Mouse (Mus musculus): Measurements from ENCODE around the gene Depdc7.

Gene Depdc7

GRCm38 (mm10) chr2:104742741-104743064, at the start of gene Depdc7:
Depdc7 (minus strand) TSS chr2:104742878.
- DNase-seq (ENCODE audit: low spot score): peak; percentile 81

- DNase-seq (ENCODE audit: low spot score): peak; percentile 47
Observed at GRCm38 (mm10) chr2:104774763-104775162, 32.1 kb upstream of the Depdc7 start.

- DNase-seq (ENCODE audit: low spot score): no peak
Observed at GRCm38 (mm10) chr2:104768697-104769096, 26.0 kb upstream of the Depdc7 start.

DNA sequence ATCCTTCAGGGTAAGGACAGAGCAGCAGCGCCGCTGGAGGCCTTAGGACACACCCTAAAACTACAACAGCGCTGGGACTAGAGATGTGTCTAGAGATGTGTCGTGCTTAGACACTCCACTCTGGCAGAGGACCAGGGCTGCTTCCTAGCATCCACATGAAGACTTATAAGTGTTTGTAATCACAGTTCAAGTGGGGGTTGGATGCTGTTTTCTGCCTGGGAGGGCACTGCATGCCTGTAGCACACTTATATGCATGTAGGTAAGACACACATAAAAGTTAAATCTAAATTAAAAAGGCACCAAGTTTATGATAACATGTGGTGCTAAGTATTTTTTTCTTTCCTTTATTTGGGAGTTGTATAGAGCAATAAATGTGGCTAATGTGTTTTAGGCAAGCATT, 21.3 kb upstream of the Depdc7 start:
- DNase-seq (ENCODE audit: low spot score): no peak

DNA sequence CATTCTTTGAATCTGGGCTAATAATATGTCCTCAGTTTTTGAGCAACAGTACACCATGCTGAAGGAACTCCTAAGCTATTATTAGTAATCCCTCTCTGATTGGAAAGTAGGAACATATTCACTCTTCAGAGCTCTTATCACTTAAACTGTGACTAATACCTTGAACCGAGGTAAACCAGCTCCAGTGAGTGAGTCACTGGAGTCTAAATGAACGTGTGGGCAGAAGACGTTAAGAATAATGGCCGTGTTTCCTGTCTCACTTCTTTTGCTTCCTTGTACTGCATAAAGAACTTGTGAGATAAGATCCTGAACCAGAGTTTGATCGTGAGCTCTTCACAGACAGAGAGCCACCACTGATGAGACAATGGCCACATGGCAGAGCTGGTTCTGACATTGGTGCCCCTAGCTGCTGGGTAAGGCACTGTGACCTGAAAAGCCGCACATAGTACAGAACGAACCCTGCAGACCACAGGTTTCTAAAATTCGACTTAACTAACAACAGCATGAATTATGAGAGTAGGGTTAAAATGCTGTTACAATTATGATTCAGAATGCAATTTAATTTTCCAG, 20.5 kb upstream of the Depdc7 start:
- DNase-seq (ENCODE audit: low spot score): no peak

DNA sequence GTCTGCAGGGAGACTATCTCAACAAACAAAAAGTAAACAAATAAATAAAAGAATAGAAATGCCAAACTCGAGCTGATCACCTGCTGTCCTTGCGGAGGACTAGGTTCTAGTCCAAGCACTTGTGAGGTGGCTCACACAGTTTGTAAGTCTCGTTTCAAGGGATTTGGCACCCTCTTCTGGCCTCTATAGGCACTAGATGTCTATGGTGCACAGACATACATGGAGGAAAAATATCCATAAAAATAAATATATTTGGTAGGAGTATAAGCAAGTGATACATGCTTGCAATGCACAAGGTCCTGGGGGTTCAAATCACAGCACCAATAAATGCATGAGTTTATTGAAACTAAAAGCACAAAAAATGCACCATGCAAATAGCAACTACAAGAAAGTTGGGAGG, 7.9 kb upstream of the Depdc7 start:
- peak; percentile 56 for DNase-seq (ENCODE audit: low spot score)

DNA sequence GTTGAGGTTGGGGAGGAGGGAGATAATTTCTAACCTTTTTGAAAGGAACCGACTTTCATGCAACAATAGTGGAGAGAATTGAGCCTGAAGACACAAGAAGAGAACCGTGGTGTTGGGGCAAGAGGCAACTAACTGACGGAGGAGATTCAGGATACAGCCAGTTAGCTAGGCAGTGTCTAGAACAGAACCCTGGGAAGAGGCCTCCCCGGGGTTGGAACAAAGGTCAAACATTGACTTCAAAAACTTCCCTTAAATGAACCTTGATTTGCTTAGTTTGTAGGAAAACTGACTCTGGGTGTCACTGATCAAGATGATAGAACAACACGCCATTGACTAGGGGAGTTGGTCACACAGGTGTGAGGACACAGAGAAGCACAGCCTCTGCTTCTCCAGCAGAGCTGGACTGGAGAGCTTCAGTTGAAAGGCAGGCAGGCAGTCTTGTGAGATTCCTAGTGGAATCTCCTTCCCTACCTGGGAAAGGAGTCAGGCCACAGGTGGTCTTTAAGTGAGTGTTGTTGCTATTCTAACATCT, 6.0 kb upstream of the Depdc7 start:
- no peak for DNase-seq (ENCODE audit: low spot score)

DNA sequence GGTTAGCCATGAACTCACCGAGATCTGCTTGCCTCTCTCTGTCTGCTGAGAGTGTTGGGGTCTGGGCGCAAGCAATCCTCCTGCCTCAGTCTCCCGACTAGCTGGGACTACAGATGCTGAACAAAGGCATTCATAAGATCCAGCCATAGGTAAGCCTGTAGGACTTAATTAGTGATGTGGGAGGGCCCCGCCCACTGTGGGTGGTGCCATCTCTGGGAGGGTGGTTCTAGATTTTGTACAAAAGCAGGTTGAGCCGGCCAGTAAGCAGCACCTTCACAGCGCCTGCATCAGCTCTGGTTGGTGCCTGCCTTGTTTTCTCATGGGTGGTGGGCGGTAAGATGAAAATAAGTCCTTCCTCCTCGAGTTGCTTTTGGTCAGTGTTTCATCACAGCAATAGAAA, 3.6 kb upstream of the Depdc7 start:
- DNase-seq (ENCODE audit: low spot score): no peak

DNA sequence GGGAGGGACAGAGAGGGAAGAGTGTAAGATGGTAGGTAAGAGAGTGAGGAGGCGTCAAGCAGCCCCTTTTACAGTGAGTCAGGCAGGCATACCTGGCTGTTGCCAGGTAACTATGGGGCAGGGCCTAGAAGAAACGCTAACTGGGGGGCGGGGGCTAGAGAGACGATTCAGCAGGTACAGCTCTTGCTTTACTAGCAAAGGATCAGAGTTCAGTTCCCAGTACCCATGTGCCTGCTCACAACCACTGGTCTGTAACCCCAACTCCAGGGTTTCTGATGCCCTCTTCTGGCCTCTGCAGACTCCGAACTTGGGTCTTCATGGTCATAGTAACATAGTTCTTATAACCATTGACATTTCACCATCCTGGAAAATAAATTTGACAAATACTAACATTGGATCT, 1.3 kb upstream of the Depdc7 start:
- DNase-seq (ENCODE audit: low spot score): no peak

DNA sequence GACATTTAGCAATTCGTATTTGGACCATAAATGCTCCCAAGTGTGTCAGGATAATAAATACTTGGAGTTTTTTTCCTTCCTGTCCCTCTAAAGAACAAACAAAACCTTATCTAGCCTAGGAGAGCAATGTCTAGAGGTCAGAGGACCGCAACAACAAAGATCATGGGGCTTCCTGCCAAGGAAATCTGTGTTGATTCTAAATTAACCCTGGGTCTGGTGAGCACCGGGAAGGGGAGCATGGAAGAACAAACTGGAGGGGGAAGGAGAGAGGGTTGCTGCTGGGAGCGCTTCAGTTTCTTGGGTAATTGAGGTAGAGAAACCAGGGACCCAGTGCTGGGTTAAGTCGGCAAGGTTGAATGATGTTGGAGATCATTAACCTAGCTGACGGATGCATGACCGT, 482 bp upstream of the Depdc7 start:
- no peak for DNase-seq (ENCODE audit: low spot score)

GRCm38 (mm10) chr2:104741896-104742740, 560 bp downstream of the Depdc7 start:
- DNase-seq (ENCODE audit: low spot score): no peak

DNA sequence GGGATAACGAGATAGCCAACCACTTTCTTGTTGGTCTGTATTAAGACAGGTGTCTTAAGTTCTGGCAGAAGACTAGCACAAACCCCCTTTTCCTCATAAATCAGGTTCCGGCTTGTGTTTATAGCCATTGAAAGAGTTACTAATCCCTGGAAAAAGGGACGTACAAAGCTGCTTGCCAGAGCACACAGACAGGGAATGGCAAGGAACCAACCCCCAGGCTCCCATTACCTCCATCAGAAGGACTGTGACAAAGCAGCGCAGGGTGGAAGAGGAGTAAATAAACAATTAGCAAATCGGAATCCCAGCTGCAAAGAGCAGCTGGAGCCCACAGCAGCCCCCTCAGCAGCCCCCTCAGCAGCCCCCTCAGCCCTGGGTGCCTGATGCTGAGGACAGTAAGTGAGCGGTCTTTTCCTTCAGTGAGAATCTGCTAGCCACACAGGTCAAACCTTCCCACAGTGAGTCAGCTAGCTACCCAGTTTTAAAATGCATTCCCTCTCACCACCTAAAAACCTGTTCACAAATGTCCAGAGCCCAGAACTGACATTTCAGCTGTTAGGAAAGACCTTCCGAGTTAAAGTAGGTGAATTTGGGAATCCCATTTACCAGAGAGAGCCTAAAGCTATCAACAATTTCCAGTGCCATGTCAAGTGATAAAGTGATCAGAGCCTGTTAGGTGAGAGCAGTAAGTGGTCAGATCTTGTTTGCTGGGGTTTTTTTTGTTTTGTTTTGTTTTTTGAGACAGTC, 1.5 kb downstream of the Depdc7 start:
- no peak for DNase-seq (ENCODE audit: low spot score)

- DNase-seq (ENCODE audit: low spot score): no peak
Observed at GRCm38 (mm10) chr2:104740248-104740949, 2.3 kb downstream of the Depdc7 start.

DNA sequence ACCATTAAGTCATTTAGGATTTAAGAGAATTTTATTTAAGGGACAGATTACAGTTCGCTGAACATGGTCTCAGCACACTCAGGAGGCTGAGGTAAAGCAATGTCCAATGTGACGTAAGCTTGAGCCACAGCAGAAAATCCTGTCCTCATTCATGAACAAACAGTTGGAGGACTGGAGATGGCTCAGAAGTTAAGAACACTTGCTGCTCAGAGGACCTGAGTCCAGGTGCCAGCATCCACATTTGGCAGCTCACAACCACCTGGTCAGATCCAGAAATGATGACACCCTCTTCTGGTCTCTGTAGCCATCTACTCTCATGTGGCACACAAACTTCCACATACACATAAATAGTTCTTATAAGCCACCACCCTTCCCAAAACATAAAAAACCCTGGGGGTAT, 3.0 kb downstream of the Depdc7 start:
- DNase-seq (ENCODE audit: low spot score): no peak

GRCm38 (mm10) chr2:104736241-104736640, 6.4 kb downstream of the Depdc7 start:
- DNase-seq (ENCODE audit: low spot score): no peak

- DNase-seq (ENCODE audit: low spot score): no peak
Observed at GRCm38 (mm10) chr2:104732562-104733256, 10.0 kb downstream of the Depdc7 start.

GRCm38 (mm10) chr2:104732033-104732444, 10.6 kb downstream of the Depdc7 start:
- DNase-seq (ENCODE audit: low spot score): no peak

- DNase-seq (ENCODE audit: low spot score): no peak
Observed at GRCm38 (mm10) chr2:104727369-104727768, 15.3 kb downstream of the Depdc7 start.

DNA sequence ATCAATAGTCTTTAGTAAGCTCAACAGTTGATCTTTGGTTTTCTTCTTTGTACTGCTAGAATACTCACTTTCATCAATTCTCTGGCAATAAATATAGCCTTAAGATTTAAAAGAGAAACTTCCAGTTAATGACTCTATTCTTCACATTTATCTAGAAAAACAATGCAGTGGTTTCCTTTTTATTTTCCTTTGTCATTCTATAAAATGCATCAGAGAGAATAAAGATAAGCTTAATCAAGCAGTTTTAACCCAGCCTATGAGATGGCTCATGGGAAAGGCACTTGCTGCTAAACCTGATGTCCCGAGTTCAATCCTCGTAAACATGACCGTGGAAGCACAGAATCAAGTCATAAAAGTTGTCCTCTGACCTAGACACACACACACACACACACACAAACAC, 20.7 kb downstream of the Depdc7 start:
- no peak for DNase-seq (ENCODE audit: low spot score)

DNA sequence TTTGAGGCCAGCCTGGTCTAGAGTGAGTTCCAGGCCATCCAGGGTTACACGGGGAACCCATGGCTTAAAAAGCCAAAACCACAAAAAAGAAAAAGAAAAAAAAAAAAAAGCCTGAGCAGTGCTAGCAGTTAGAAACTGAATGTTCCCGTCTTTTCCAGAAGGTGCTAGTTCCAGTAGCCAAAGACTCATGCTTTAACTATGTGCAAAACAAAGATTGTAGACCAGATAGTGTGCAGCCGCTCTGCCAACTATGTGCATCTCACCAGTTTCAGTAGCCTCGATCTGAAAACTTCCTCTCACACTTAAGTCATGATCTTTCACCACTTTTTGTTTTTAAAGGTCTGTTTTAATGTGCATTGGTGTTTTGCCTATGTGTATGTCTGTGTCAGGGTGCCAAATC, 24.9 kb downstream of the Depdc7 start:
- no peak for DNase-seq (ENCODE audit: low spot score)

- no peak for DNase-seq (ENCODE audit: low spot score)
Observed at GRCm38 (mm10) chr2:104717231-104717735, 25.4 kb downstream of the Depdc7 start.
